Mouse (Mus musculus): ENCODE data around the gene Hao2. TPM values are rescaled to one million over a fixed set of nuclear protein-coding genes. Genes with fewer than 3 reads are reported as not detected.

Hao2 gene
- polyA plus RNA-seq, 1 experiment, result not detected

Other genes starting within 250 kb of the Hao2 start
- not detected in 2 replicates for gene Hsd3b2, start 168.7 kb downstream of the Hao2 start, polyA plus RNA-seq (2012; ENCODE audit: insufficient read depth, insufficient read length, missing spikeins)
- not detected in 2 replicates for gene Hsd3b3, start 130.1 kb downstream of the Hao2 start, polyA plus RNA-seq (2012; ENCODE audit: insufficient read depth, insufficient read length, missing spikeins)
- gene Hsd3b6, start 78.8 kb downstream of the Hao2 start, polyA plus RNA-seq (2012; ENCODE audit: insufficient read depth, insufficient read length, missing spikeins), result not detected in 2 replicates
- gene Hsd3b1, start 33.4 kb downstream of the Hao2 start, polyA plus RNA-seq (2012; ENCODE audit: insufficient read depth, insufficient read length, missing spikeins), result not detected in 2 replicates
- 4.6 and 11.3 TPM in 2 replicates for gene Wars2, start 247.8 kb upstream of the Hao2 start, polyA plus RNA-seq (2012; ENCODE audit: insufficient read depth, insufficient read length, missing spikeins)

Measured in brown adipose tissue, adult 24 weeks (tissue).